Mouse (Mus musculus): ENCODE measurements around the gene Utp6. TPM values are rescaled to one million over a fixed set of nuclear protein-coding genes. Genes with fewer than 3 reads are reported as not detected.

Gene Utp6
- total RNA-seq, 2 experiments from 2014 or later = 30.4 to 36.6 TPM

- H3K27ac ChIP-seq = no peak overlapping the region
- H3K4me3 ChIP-seq = no peak overlapping the region
- no peak for DNase-seq (ENCODE audit: low spot score in 2 of 2)
- no peak for TF ChIP-seq CTCF (conservative IDR thresholded peaks at IDR 0.05)
Measured at GRCm38 (mm10) chr11:79886395-79886794, 75.8 kb downstream of the Utp6 start.

GRCm38 (mm10) chr11:79885713-79886393 lies 76.3 kb downstream of the Utp6 start:
- Histone ChIP-seq H3K4me3 (no peak overlapping the region), H3K27ac (no peak overlapping the region)
- TF ChIP-seq CTCF (conservative IDR thresholded peaks at IDR 0.05) = no peak
- no peak for DNase-seq (ENCODE audit: low spot score in 2 of 2)

- TF ChIP-seq CTCF (conservative IDR thresholded peaks at IDR 0.05) = no peak
- H3K4me3 ChIP-seq = no peak overlapping the region
- no peak overlapping the region for H3K27ac ChIP-seq
- DNase-seq (ENCODE audit: low spot score in 2 of 2) = no peak
Measured at GRCm38 (mm10) chr11:79884784-79885183, 77.4 kb downstream of the Utp6 start.

Other genes starting within 250 kb of the Utp6 start
- gene Suz12, start 30.7 kb upstream of the Utp6 start, total RNA-seq (2021) = 10 to 100 TPM; 43.1 to 45.4 TPM
- 10 to 100 TPM; 25.7 to 26.2 TPM for gene Crlf3, start 118.6 kb upstream of the Utp6 start, total RNA-seq (2021)
- 1 to 10 TPM; 3.6 to 4.2 TPM for gene Atad5, start 127.0 kb upstream of the Utp6 start, total RNA-seq (2021)
- gene Tefm, start 179.8 kb upstream of the Utp6 start, total RNA-seq (2021) = 10 to 100 TPM in 1 of 2 experiments, 1 to 10 TPM in 1; 8.8 to 10.9 TPM
- gene Adap2, start 191.7 kb upstream of the Utp6 start, total RNA-seq (2021) = 1 to 10 TPM; 6.1 to 8.2 TPM
- 1 to 10 TPM; 4.1 to 4.9 TPM for gene Rnf135, start 221.5 kb upstream of the Utp6 start, total RNA-seq (2021)
- gene Rhot1, start 246.6 kb upstream of the Utp6 start, total RNA-seq (2021) = 10 to 100 TPM; 67.8 to 68.2 TPM

Measured in layer of hippocampus, adult 2 months (tissue).